Mouse (Mus musculus) frontal cortex, postnatal 25 days (tissue): Measurements from ENCODE around the gene Cdc42ep2.

Experiments
- DNase-seq, 2 experiments: peaks; one replicate each; pipeline ENCODE4 v3.0.0; 2022; ENCODE audit warnings: low spot score in 2 of 2

Gene Cdc42ep2

GRCm38 (mm10) chr19:5874391-5874968 is 50.1 kb downstream of the Cdc42ep2 start:
- no peak for DNase-seq

- no peak for DNase-seq
These were observed 51.6 kb downstream of the Cdc42ep2 start for GRCm38 (mm10) chr19:5872931-5873556.

GRCm38 (mm10) chr19:5872528-5872927 is 52.1 kb downstream of the Cdc42ep2 start:
- no peak for DNase-seq

GRCm38 (mm10) chr19:5871683-5872082 is 52.9 kb downstream of the Cdc42ep2 start:
- no peak for DNase-seq

GRCm38 (mm10) chr19:5871273-5871672 is 53.3 kb downstream of the Cdc42ep2 start:
- DNase-seq = no peak

GRCm38 (mm10) chr19:5868096-5868495 is 56.5 kb downstream of the Cdc42ep2 start:
- DNase-seq = no peak
